Mouse (Mus musculus) layer of hippocampus, adult 6 months (tissue): ENCODE measurements around the gene Slc7a3. TPM values are rescaled to one million over a fixed set of nuclear protein-coding genes. Genes with fewer than 3 reads are reported as not detected.

Source experiments
- long read RNA-seq, 2 experiments: library from polyadenylated mRNA; unstranded; transcript quantifications; one replicate each; pipeline ENCODE4 v2.0.0; 2019 to 2020
- polyA plus RNA-seq: library from polyadenylated mRNA; unstranded; fragments of <200 nt; fragmentation: Nextera tagmentation; gene quantifications from 2 replicates; pipeline ENCODE4 v1.2.3, GENCODE M21; 2021

Slc7a3 gene
- 7.5 and 8.6 TPM in 2 replicates for polyA plus RNA-seq
- long read RNA-seq, experiment 1, transcript Slc7a3-201 (12 exons, 2,232 nt): major isoform, 9 of 19 reads
- long read RNA-seq, experiment 1, partial matches to known transcripts: 5 of 19 reads
- long read RNA-seq, experiment 1, other reads (novel, unspliced or antisense): 3 of 19 reads
- long read RNA-seq, experiment 2, transcript Slc7a3-203 (13 exons, 2,750 nt): minor isoform, 8 of 76 reads
- long read RNA-seq, experiment 2, transcript Slc7a3-201 (12 exons, 2,232 nt): major isoform, 34 of 76 reads
- long read RNA-seq, experiment 2, partial matches to known transcripts: 8 of 76 reads
- long read RNA-seq, experiment 2, other reads (novel, unspliced or antisense): 25 of 76 reads

GRCm38 (mm10) chrX:101085920-101086319 lies at the start of gene Slc7a3:
Gene Slc7a3 (minus strand): TSS chrX:101086020.

DNA sequence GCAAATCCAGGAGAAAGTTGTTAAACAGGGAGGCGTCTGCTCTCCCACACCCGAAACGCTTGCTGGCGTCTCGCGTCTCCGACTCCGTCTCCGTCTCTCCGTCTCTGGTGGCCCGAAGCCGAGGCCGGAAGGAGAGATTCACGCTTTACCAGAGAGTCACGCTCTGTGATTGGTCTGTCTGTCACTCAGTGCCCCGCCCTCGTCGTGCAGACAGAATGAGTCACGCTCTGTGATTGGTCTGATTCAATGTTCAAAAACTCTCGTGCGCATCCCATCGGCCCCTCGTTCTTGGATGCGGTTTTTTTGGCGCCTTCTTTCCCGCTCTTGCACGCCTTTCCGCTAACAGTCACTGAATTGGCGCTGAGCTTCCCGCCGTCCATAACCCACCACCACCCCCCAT lies 26.3 kb downstream of the Slc7a3 start, which contains the start of gene Tex11:
Tex11 (minus strand) TSS at position 127 of the 400 bp plus-strand sequence.

Other genes with a start within 250 kb of the Slc7a3 start
- gene Tex11, start 26.4 kb downstream of the Slc7a3 start, polyA plus RNA-seq: 0.16 and 0.35 TPM in 2 replicates
- 37.4 and 39.0 TPM in 2 replicates for gene Snx12, start 136.5 kb upstream of the Slc7a3 start, polyA plus RNA-seq
- 0.67 and 0.72 TPM in 2 replicates for gene Foxo4, start 168.5 kb upstream of the Slc7a3 start, polyA plus RNA-seq
- not detected in 2 replicates for gene Gm614, start 178.0 kb upstream of the Slc7a3 start, polyA plus RNA-seq
- 1.4 and 1.9 TPM in 2 replicates for gene Il2rg, start 182.2 kb upstream of the Slc7a3 start, polyA plus RNA-seq
- gene Gm20489, start 183.0 kb upstream of the Slc7a3 start, polyA plus RNA-seq: not detected in 2 replicates
- gene Med12, start 188.0 kb upstream of the Slc7a3 start, polyA plus RNA-seq: 2.6 and 2.9 TPM in 2 replicates
- gene Nlgn3, start 213.1 kb upstream of the Slc7a3 start, polyA plus RNA-seq: 112 and 129 TPM in 2 replicates